Mouse (Mus musculus) thymus, adult 2 months (tissue): Measurements from ENCODE around the gene 4930430F08Rik. TPM values are rescaled to one million over a fixed set of nuclear protein-coding genes. Genes with fewer than 3 reads are reported as not detected.
"Not testable (repeated sequence)": the region's sequence is repeated elsewhere in the genome, so short reads cannot be mapped to it uniquely, and the experiment has no call there.

Experiments
- DNase-seq: peaks from one replicate; pipeline ENCODE4 v3.0.0; 2021
- H3K27ac ChIP-seq: fragments of 200-500 bp; 2 replicates; pipeline ENCODE4 v1.5.1; 2012; ENCODE audit warnings: low read length, control low read depth; ENCODE audit not compliant: control insufficient read depth, insufficient read depth
- H3K27me3 ChIP-seq: fragments of 200-500 bp; 2 replicates; pipeline ENCODE4 v1.6.1; 2012; ENCODE audit warnings: mild to moderate bottlenecking, low read length, moderate library complexity, mixed read lengths; ENCODE audit not compliant: control insufficient read depth, insufficient read depth
- H3K36me3 ChIP-seq: fragments of 200-500 bp; 2 replicates; pipeline ENCODE4 v1.6.1; 2012; ENCODE audit warnings: mild to moderate bottlenecking, low read length, moderate library complexity; ENCODE audit not compliant: control insufficient read depth, insufficient read depth
- H3K4me1 ChIP-seq: fragments of 200-500 bp; replicated peaks from 2 replicates; pipeline ENCODE4 v1.6.1; 2012; ENCODE audit warnings: low read length; ENCODE audit not compliant: control insufficient read depth, insufficient read depth
- H3K4me3 ChIP-seq: fragments of 200-500 bp; 2 replicates; pipeline ENCODE4 v1.5.1; 2012; ENCODE audit warnings: mild to moderate bottlenecking, low read length, control low read depth, moderate library complexity; ENCODE audit not compliant: control insufficient read depth, insufficient read depth
- CTCF ChIP-seq: fragments of 200-500 bp; IDR thresholded peaks from 2 replicates; pipeline ENCODE4 v1.5.1; 2012; ENCODE audit warnings: mild to moderate bottlenecking, control low read depth, low read length, moderate library complexity, borderline replicate concordance; ENCODE audit not compliant: control insufficient read depth, poor library complexity, insufficient read depth; ENCODE audit errors: extremely low read depth
- POLR2A ChIP-seq: fragments of 200-500 bp; IDR thresholded peaks from 2 replicates; pipeline ENCODE4 v1.6.1; 2012; ENCODE audit warnings: mild to moderate bottlenecking, low read length, control low read depth, moderate library complexity; ENCODE audit not compliant: control insufficient read depth, poor library complexity, insufficient read depth; ENCODE audit errors: extremely low read depth
- WGBS: fragments of 180-500 bp; shearing (Covaris S2); methylation state at CpG from one replicate; pipeline ENCODE4 v1.1.7; 2018; 5-methylcytosine and 5-hydroxymethylcytosine counted together
- polyA plus RNA-seq: library from polyadenylated mRNA; depleted of rRNA; stranded (reverse); fragments of >200 nt; gene quantifications from 2 replicates; pipeline ENCODE4 v1.2.3, GENCODE M21; 2012

Gene 4930430F08Rik
- polyA plus RNA-seq, 1 experiment: 8.0 TPM

DNA sequence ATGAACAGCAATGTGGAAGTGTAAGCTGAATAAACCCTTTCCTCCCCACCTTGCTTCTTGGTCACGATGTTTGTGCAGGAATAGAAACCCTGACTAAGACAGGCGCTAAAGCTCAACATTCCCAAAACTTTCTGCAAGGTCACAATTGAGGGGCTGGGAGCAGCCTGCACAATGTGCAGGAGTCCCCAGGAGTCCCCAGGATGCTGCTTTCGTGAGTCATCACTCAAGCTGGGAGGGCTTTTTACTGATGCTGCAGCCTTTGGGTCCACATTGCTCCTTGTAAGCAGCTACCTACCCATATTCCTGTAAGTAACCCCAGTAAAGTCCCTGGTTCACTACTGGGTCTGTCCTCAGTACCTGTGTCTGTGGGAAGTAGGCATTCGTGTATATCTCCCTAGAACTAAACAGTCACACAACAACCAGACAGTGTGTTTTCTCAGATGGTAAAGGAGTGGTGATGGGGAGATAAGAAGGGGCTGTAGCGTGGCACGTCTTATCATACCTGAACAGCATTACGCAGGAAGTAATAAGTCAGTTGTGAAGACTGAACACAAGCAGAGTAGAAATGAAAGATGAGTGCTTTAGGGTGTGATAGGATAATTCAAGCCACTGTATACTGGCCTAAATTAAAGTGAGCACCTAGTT, 15.6 kb downstream of the 4930430F08Rik start:
- no peak overlapping the region for H3K4me3 ChIP-seq
- no peaks in the 10 kb centered on the region for H3K4me1 ChIP-seq
- TF ChIP-seq POLR2A (no peak), CTCF (no peak)
- H3K27ac ChIP-seq: no peak overlapping the region
- DNase-seq: no peak
- H3K36me3 ChIP-seq: 0 out of 2 replicates have a peak, but pooled peaks cover 3% of the 10 kb centered on the region
- no peaks in the 10 kb centered on the region for H3K27me3 ChIP-seq
- 91% methylated on average over 7 of the region's 7 CpGs for WGBS

- no peak overlapping the region for H3K4me3 ChIP-seq
- 0 out of 2 replicates have a peak, but pooled peaks cover 3% of the 10 kb centered on the region for H3K36me3 ChIP-seq
These were observed 18.5 kb downstream of the 4930430F08Rik start for GRCm38 (mm10) chr10:100571707-100572106.

GRCm38 (mm10) chr10:100564112-100564511, 26.1 kb downstream of the 4930430F08Rik start:
- Histone ChIP-seq H3K4me3 (no peak overlapping the region), H3K36me3 (no peaks in the 10 kb centered on the region), H3K27ac (no peak overlapping the region), H3K27me3 (no peaks in the 10 kb centered on the region), H3K4me1 (no peaks in the 10 kb centered on the region)
- no peak for TF ChIP-seq POLR2A
- TF ChIP-seq CTCF: no peak
- no peak for DNase-seq
- WGBS: 92% methylated on average over 3 of the region's 3 CpGs

More at GRCm38 (mm10) chr10:100571707-100572106, 18.5 kb downstream of the 4930430F08Rik start:
- 79% methylated on average over 3 of the region's 3 CpGs for WGBS
- TF ChIP-seq CTCF: no peak
- no peak for TF ChIP-seq POLR2A
- no peak overlapping the region for H3K27ac ChIP-seq
- no peaks in the 10 kb centered on the region for H3K4me1 ChIP-seq
- no peak for DNase-seq
- no peaks in the 10 kb centered on the region for H3K27me3 ChIP-seq

GRCm38 (mm10) chr10:100560194-100560883, 29.9 kb downstream of the 4930430F08Rik start:
- not testable (repeated sequence) for H3K4me3 ChIP-seq, DNase-seq, H3K27me3 ChIP-seq, H3K36me3 ChIP-seq, H3K4me1 ChIP-seq, H3K27ac ChIP-seq
- WGBS: 95% methylated on average over 3 of the region's 3 CpGs

GRCm38 (mm10) chr10:100556566-100557175, 33.6 kb downstream of the 4930430F08Rik start:
- no peak for DNase-seq
- 98% methylated on average over 3 of the region's 3 CpGs for WGBS
- H3K4me3 ChIP-seq: no peak overlapping the region
- TF ChIP-seq POLR2A (no peak), CTCF (no peak)
- H3K27ac ChIP-seq: no peak overlapping the region
- H3K27me3 ChIP-seq: no peaks in the 10 kb centered on the region
- H3K4me1 ChIP-seq: no peaks in the 10 kb centered on the region
- no peaks in the 10 kb centered on the region for H3K36me3 ChIP-seq

DNA sequence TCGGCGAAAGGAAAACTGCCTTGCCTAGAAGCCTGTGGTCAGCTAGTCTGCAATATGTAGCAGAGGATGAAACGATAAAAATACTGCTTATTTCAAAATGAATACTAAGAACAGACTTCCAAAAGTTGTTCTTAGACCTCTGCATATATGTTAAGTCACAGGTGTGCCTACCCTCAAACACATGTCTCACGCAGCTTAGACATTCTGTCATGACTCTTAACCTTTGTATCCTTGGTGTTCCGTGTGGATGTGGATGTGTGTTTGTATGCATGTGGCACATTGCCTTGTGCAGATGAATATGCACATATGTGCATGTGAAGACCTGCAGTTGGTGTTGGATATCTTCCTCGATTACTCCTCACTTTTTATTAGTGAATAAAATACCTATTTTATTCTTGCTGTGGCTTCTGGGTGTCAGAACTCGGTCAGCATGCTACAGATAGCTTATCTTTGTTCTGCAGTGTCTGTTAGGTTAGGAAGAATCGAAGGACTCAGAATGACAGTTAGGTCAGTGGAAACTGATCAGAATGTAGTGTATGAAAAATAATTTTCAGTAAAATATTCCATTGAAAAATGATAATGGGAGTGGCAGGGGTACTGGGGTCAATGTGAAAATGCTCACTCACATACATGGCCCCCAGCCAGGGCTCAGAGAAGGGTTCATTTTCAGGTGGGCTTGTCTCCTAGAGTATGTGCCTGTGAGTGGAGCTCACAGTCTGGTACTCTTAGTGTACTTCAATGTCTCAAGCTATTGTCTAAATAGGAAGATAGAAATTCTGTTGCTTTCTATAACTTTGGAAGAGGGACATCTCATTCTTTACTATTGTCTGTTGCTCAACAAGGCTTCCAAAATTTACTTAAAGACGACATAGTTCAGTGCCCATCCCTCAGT, 65.5 kb downstream of the 4930430F08Rik start:
- Histone ChIP-seq H3K27me3 (no peaks in the 10 kb centered on the region), H3K27ac (no peak overlapping the region), H3K4me3 (no peak overlapping the region), H3K4me1 (no peaks in the 10 kb centered on the region), H3K36me3 (no peaks in the 10 kb centered on the region)
- TF ChIP-seq POLR2A: no peak
- TF ChIP-seq CTCF: no peak
- DNase-seq: no peak
- 95% methylated on average over 9 of the region's 9 CpGs for WGBS
